ENCODE assay signal across 21 mouse cellular contexts in the genomic region with DNA sequence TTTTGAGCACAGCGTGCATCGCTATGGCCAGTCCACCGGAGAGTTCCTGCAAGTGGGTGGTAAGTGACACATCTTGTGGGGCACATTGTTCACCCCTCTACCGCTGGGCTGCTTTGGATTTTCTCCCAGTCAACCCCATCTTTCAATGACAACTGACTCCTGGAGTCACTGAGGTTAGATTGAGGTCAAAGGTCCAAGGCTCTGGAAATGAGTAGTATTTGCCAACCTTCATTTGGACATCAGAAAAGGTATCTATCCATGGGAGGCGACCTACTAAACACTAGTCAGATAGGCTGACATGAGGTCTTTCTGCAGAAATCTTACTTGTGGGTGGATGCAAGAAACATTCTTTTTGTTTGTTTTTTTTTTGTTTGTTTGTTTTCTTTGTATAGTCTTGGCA. TPM values are rescaled to one million over a fixed set of nuclear protein-coding genes. Genes with fewer than 3 reads are reported as not detected.
A peak's percentile ranks its signal among the peaks of the same experiment; 100 is the strongest.
DNase-seq lines count a peak whose midpoint lies in the region; ATAC-seq and TF ChIP-seq lines count a peak whose summit lies in the region.
"Had no signal": no experiment of that assay in that cellular context is flagged by ENCODE, and none has a peak within 500 bp of the region (broad histone marks: within the 10 kb centered on the region; RNA-seq: fewer than 3 reads in every experiment).

No protein-coding gene starts in this region.

- no peaks in the 10 kb centered on the region for H3K9me3 ChIP-seq in liver, embryonic 11.5 days (ENCODE audit: control insufficient read depth, low read length)
- no peaks in the 10 kb centered on the region for H3K9me3 ChIP-seq in liver, embryonic 13.5 days (replicated peaks)
- no peaks in the 10 kb centered on the region for H3K9me3 ChIP-seq in liver, embryonic 14.5 days (ENCODE audit: control insufficient read depth, low read length)
- H3K9me3 ChIP-seq in liver, embryonic 16.5 days (replicated peaks; ENCODE audit: control insufficient read depth, low read length), result no peaks in the 10 kb centered on the region
- H3K9me3 ChIP-seq in kidney, embryonic 16.5 days (ENCODE audit: low read length), result no peaks in the 10 kb centered on the region
- H3K9me3 ChIP-seq: embryonic facial prominence, embryonic 10.5 days; embryonic facial prominence, embryonic 12.5 days; forebrain, embryonic 12.5 days had no signal

- H3K4me2 ChIP-seq in liver, embryonic 11.5 days, result no peak overlapping the region
- no peak overlapping the region for H3K4me2 ChIP-seq in liver, embryonic 13.5 days
- no peak overlapping the region for H3K4me2 ChIP-seq in liver, embryonic 14.5 days (ENCODE audit: low read depth)
- H3K4me2 ChIP-seq in liver, embryonic 16.5 days (ENCODE audit: low read depth, low read length), result no peak overlapping the region
- no peak overlapping the region for H3K4me2 ChIP-seq in kidney, embryonic 16.5 days (replicated peaks; ENCODE audit: low read depth, low read length)
- H3K4me2 ChIP-seq: embryonic facial prominence, embryonic 12.5 days; forebrain, embryonic 12.5 days had no signal

- no peaks in the 10 kb centered on the region for H3K27me3 ChIP-seq in liver, adult 2 months (ENCODE audit: control insufficient read depth, insufficient read depth, low read length)
- no peaks in the 10 kb centered on the region for H3K27me3 ChIP-seq in liver, embryonic 11.5 days (replicated peaks; ENCODE audit: control insufficient read depth, insufficient read depth, low read length)
- no peaks in the 10 kb centered on the region for H3K27me3 ChIP-seq in liver, embryonic 13.5 days
- no peaks in the 10 kb centered on the region for H3K27me3 ChIP-seq in liver, embryonic 14.5 days (ENCODE audit: control insufficient read depth, insufficient read depth, low read length)
- H3K27me3 ChIP-seq in liver, embryonic 16.5 days (ENCODE audit: control insufficient read depth, insufficient read depth, low read depth, low read length), result no peaks in the 10 kb centered on the region
- H3K27me3 ChIP-seq in kidney, embryonic 16.5 days (ENCODE audit: insufficient read depth, low read length), result no peaks in the 10 kb centered on the region
- H3K27me3 ChIP-seq: embryonic facial prominence, embryonic 12.5 days; forebrain, embryonic 12.5 days had no signal

- no peaks in the 10 kb centered on the region for H3K79me2 ChIP-seq in liver, adult 2 months (ENCODE audit: control insufficient read depth, insufficient read depth, low read length)

- H3K36me3 ChIP-seq in liver, adult 2 months (ENCODE audit: control insufficient read depth, insufficient read depth, low read length), result no peaks in the 10 kb centered on the region; the same call in 1 of the 2 replicates
- no peaks in the 10 kb centered on the region for H3K36me3 ChIP-seq in liver, embryonic 11.5 days (ENCODE audit: control insufficient read depth, insufficient read depth, low read length)
- 0 out of 2 replicates have a peak, but pooled peaks cover 3% of the 10 kb centered on the region for H3K36me3 ChIP-seq in liver, embryonic 13.5 days
- H3K36me3 ChIP-seq in liver, embryonic 14.5 days (replicated peaks; ENCODE audit: control insufficient read depth, insufficient read depth, low read depth), result no peaks in the 10 kb centered on the region
- peaks cover 4% of the 10 kb centered on the region; the same call in 1 of the 2 replicates for H3K36me3 ChIP-seq in liver, embryonic 16.5 days (ENCODE audit: control insufficient read depth, insufficient read depth)
- no peaks in the 10 kb centered on the region for H3K36me3 ChIP-seq in kidney, embryonic 16.5 days (ENCODE audit: insufficient read depth, low read length)
- H3K36me3 ChIP-seq: embryonic facial prominence, embryonic 10.5 days; embryonic facial prominence, embryonic 12.5 days; forebrain, embryonic 12.5 days had no signal

- DNase-seq in liver, adult 2 months (ENCODE audit: extremely low read depth, low read depth, low spot score), result peak; percentile 71
- DNase-seq in liver, embryonic 11.5 days (ENCODE audit: low spot score), result no peak
- DNase-seq in liver, embryonic 13.5 days, result no peak
- DNase-seq in liver, embryonic 14.5 days (ENCODE audit: low read depth in 3 of 3, low spot score in 3 of 3), result no peak
- DNase-seq in layer of hippocampus, adult 9-11 months, result no peak
- no peak for DNase-seq in right cerebral cortex, adult 2 months (ENCODE audit: low spot score in 2 of 2)
- DNase-seq: adrenal gland, adult 2 months; adrenal gland, postnatal 10 days; adrenal gland, postnatal 25 days; cerebellum, adult 11 months; cerebellum, adult 18-20 months; cerebellum, adult 8-10 months; cerebellum, adult 9-11 months; cerebellum, postnatal 36 days; forebrain, postnatal 0 days had no signal

- TF ChIP-seq EP300 in liver, embryonic 14.5 days (IDR thresholded peaks at IDR 0.05; ENCODE audit: low read depth), result no peak

- no peak for TF ChIP-seq CTCF in liver, adult 2 months (IDR thresholded peaks at IDR 0.05; ENCODE audit: low read depth, low read length)
- no peak for TF ChIP-seq CTCF in liver, embryonic 14.5 days (IDR thresholded peaks at IDR 0.05; ENCODE audit: low read depth)

- no peak for ATAC-seq in liver, embryonic 11.5 days (replicated peaks; ENCODE audit: low FRiP score)
- ATAC-seq in liver, embryonic 13.5 days (ENCODE audit: low read depth), result peak; percentile 37; the same call in 1 of the 2 replicates
- 0 out of 2 replicates have a peak, but pooled peaks have one; percentile 12 for ATAC-seq in liver, embryonic 14.5 days (ENCODE audit: insufficient read depth)
- no peak for ATAC-seq in liver, embryonic 16.5 days (ENCODE audit: low read depth)
- no peak for ATAC-seq in kidney, embryonic 16.5 days (ENCODE audit: low FRiP score, low TSS enrichment)
- ATAC-seq: forebrain, embryonic 14.5 days; forebrain, postnatal 0 days had no signal

- 30% methylated on average over 5 of the region's 5 CpGs for WGBS in liver, adult 2 months
- 78% methylated on average over 5 of the region's 5 CpGs for WGBS in liver, embryonic 11.5 days
- WGBS in liver, embryonic 13.5 days (ENCODE audit: insufficient replicate concordance), result 71% methylated on average over 5 of the region's 5 CpGs
- WGBS in liver, embryonic 14.5 days (ENCODE audit: insufficient replicate concordance), result 68% methylated on average over 5 of the region's 5 CpGs
- WGBS in liver, embryonic 16.5 days (ENCODE audit: insufficient replicate concordance), result 62% methylated on average over 5 of the region's 5 CpGs
- 80% methylated on average over 5 of the region's 5 CpGs for WGBS in kidney, embryonic 16.5 days

- H3K4me3 ChIP-seq in liver, adult 2 months (ENCODE audit: insufficient read depth, low read depth, low read length), result no peak overlapping the region
- H3K4me3 ChIP-seq in liver, embryonic 11.5 days (ENCODE audit: low read depth, low read length), result no peak overlapping the region
- H3K4me3 ChIP-seq in liver, embryonic 13.5 days (replicated peaks), result no peak overlapping the region
- H3K4me3 ChIP-seq in liver, embryonic 14.5 days (ENCODE audit: insufficient read depth in 1 of 2, low read depth in 2 of 2, low read length in 2 of 2), result no peak overlapping the region
- no peak overlapping the region for H3K4me3 ChIP-seq in liver, embryonic 16.5 days (ENCODE audit: low read depth, low read length)
- H3K4me3 ChIP-seq in kidney, embryonic 16.5 days (ENCODE audit: low read length), result no peak overlapping the region
- H3K4me3 ChIP-seq: embryonic facial prominence, embryonic 10.5 days; embryonic facial prominence, embryonic 12.5 days; forebrain, embryonic 12.5 days had no signal

- TF ChIP-seq POLR2A in liver, adult 2 months (IDR thresholded peaks at IDR 0.05; ENCODE audit: extremely low read depth, insufficient read depth, low read length), result no peak

- H3K27ac ChIP-seq in liver, adult 2 months (replicated peaks; ENCODE audit: insufficient read depth, low read depth, low read length), result peak overlapping the region; percentile 46; the same call in 1 of the 2 replicates
- H3K27ac ChIP-seq in liver, embryonic 11.5 days (ENCODE audit: low read depth, low read length), result no peak overlapping the region
- H3K27ac ChIP-seq in liver, embryonic 13.5 days, result no peak overlapping the region
- H3K27ac ChIP-seq in liver, embryonic 14.5 days, result no peak overlapping the region
- 0 out of 2 replicates have a peak overlapping the region, but pooled peaks have one; percentile 28 for H3K27ac ChIP-seq in liver, embryonic 16.5 days (ENCODE audit: low read length)
- no peak overlapping the region for H3K27ac ChIP-seq in kidney, embryonic 16.5 days (ENCODE audit: low read length)
- H3K27ac ChIP-seq: embryonic facial prominence, embryonic 10.5 days; embryonic facial prominence, embryonic 12.5 days; forebrain, embryonic 12.5 days had no signal

- no peak overlapping the region for H3K9ac ChIP-seq in liver, adult 2 months (ENCODE audit: low read depth, low read length)
- H3K9ac ChIP-seq in liver, embryonic 11.5 days (ENCODE audit: low read depth, low read length), result no peak overlapping the region
- no peak overlapping the region for H3K9ac ChIP-seq in liver, embryonic 13.5 days
- H3K9ac ChIP-seq in liver, embryonic 14.5 days (replicated peaks), result no peak overlapping the region; the same call in 1 of the 2 replicates
- no peak overlapping the region for H3K9ac ChIP-seq in liver, embryonic 16.5 days (ENCODE audit: low read depth, low read length)
- H3K9ac ChIP-seq in kidney, embryonic 16.5 days (replicated peaks; ENCODE audit: low read length), result no peak overlapping the region
- H3K9ac ChIP-seq: embryonic facial prominence, embryonic 12.5 days; forebrain, embryonic 12.5 days; forebrain, postnatal 0 days had no signal

- peaks cover 6% of the 10 kb centered on the region for H3K4me1 ChIP-seq in liver, adult 2 months (ENCODE audit: control insufficient read depth, insufficient read depth, low read length)
- 0 out of 2 replicates have a peak, but pooled peaks cover 2% of the 10 kb centered on the region for H3K4me1 ChIP-seq in liver, embryonic 11.5 days (replicated peaks; ENCODE audit: control insufficient read depth, insufficient read depth, low read length)
- peaks cover 2% of the 10 kb centered on the region for H3K4me1 ChIP-seq in liver, embryonic 13.5 days (replicated peaks)
- peaks cover 0 to 7% of the 10 kb centered on the region in 2 experiments; a peak in 2 of 4 replicates for H3K4me1 ChIP-seq in liver, embryonic 14.5 days (replicated peaks; ENCODE audit: control insufficient read depth in 2 of 2, insufficient read depth in 2 of 2, low read length in 1 of 2)
- H3K4me1 ChIP-seq in liver, embryonic 16.5 days (ENCODE audit: control insufficient read depth, low read depth, low read length), result no peaks in the 10 kb centered on the region
- H3K4me1 ChIP-seq in kidney, embryonic 16.5 days (ENCODE audit: insufficient read depth, low read length), result no peaks in the 10 kb centered on the region
- H3K4me1 ChIP-seq: embryonic facial prominence, embryonic 10.5 days; embryonic facial prominence, embryonic 12.5 days; forebrain, embryonic 12.5 days had no signal

RNA-seq across cellular contexts. Expression of a gene that starts 40.3 kb away (rescaled TPM):
- total RNA-seq in liver, adult 2 months (2014; rRNA removed), result 41.8 and 42.0 TPM in 2 replicates
- 24.1 and 25.1 TPM in 2 replicates for polyA plus RNA-seq in liver, adult 2 months (2012; rRNA removed)
- 6.3 and 7.3 TPM in 2 replicates for polyA plus RNA-seq in liver, embryonic 11.5 days (2014; fragmentation: Nextera tagmentation; extraction: Ambion mirVana)
- polyA plus RNA-seq in liver, embryonic 13.5 days (2015; fragmentation: Nextera tagmentation; extraction: Ambion mirVana), result 6.5 and 8.6 TPM in 2 replicates
- polyA plus RNA-seq in liver, embryonic 14.5 days (2012; rRNA removed), result 3.6 and 4.9 TPM in 2 replicates
- polyA plus RNA-seq in liver, embryonic 14.5 days (2014; fragmentation: Nextera tagmentation; extraction: Ambion mirVana), result 8.2 and 8.7 TPM in 2 replicates
- 11.6 and 12.0 TPM in 2 replicates for polyA plus RNA-seq in liver, embryonic 16.5 days (2015; fragmentation: Nextera tagmentation; extraction: Ambion mirVana)
- 2.5 and 3.9 TPM in 2 replicates for polyA plus RNA-seq in kidney, embryonic 16.5 days (2015; fragmentation: Nextera tagmentation; extraction: Ambion mirVana)

Comparison
In these comparisons a context has a peak if more than half of its experiments do, and no peak if none do; other contexts are left out.
1. H3K27ac ChIP-seq: peak in liver, adult 2 months (single experiment) and liver, embryonic 16.5 days (single experiment); none in liver, embryonic 11.5 days (single experiment), liver, embryonic 13.5 days (single experiment), liver, embryonic 14.5 days (single experiment) and kidney, embryonic 16.5 days (single experiment).
2. ATAC-seq: peak in liver, embryonic 13.5 days (single experiment) and liver, embryonic 14.5 days (single experiment); none in liver, embryonic 11.5 days (single experiment), liver, embryonic 16.5 days (single experiment) and kidney, embryonic 16.5 days (single experiment).